Mouse (Mus musculus) limb, embryonic 12.5 days (tissue): ENCODE results near the gene Ttll10. TPM values are rescaled to one million over a fixed set of nuclear protein-coding genes. Genes with fewer than 3 reads are reported as not detected.

Experiments used
- ATAC-seq: fragments of 200-750 bp; cut with Nextera tagmentation; 2 replicates; pipeline ENCODE4 v1.8.0; 2017; ENCODE audit warnings: low read depth, moderate TSS enrichment; ENCODE audit not compliant: insufficient number of reproducible peaks, insufficient read depth, low FRiP score, low TSS enrichment
- H3K27ac ChIP-seq: fragments of 300-500 bp; sonication (generic); 2 replicates; pipeline ENCODE4 v1.5.1; 2016; ENCODE audit warnings: mild to moderate bottlenecking, moderate library complexity
- H3K27me3 ChIP-seq: fragments of 300-500 bp; sonication (generic); 2 replicates; pipeline ENCODE4 v1.6.1; 2016; ENCODE audit warnings: mild to moderate bottlenecking, moderate library complexity
- H3K36me3 ChIP-seq: fragments of 300-500 bp; sonication (generic); 2 replicates; pipeline ENCODE4 v1.6.1; 2016; ENCODE audit warnings: mild to moderate bottlenecking, moderate library complexity
- H3K4me1 ChIP-seq: fragments of 300-500 bp; sonication (generic); replicated peaks from 2 replicates; pipeline ENCODE4 v1.6.1; 2016
- H3K4me2 ChIP-seq: fragments of 300-500 bp; sonication (generic); 2 replicates; pipeline ENCODE4 v1.6.1; 2016; ENCODE audit warnings: mild to moderate bottlenecking, moderate library complexity
- H3K4me3 ChIP-seq: fragments of 300-500 bp; sonication (generic); replicated peaks from 2 replicates; pipeline ENCODE4 v1.5.1; 2016; ENCODE audit warnings: mild to moderate bottlenecking
- H3K9ac ChIP-seq: fragments of 300-500 bp; sonication (generic); replicated peaks from 2 replicates; pipeline ENCODE4 v1.6.1; 2016; ENCODE audit warnings: mild to moderate bottlenecking, moderate library complexity
- H3K9me3 ChIP-seq: fragments of 300-500 bp; sonication (generic); 2 replicates; pipeline ENCODE4 v1.6.1; 2016; ENCODE audit warnings: mild to moderate bottlenecking, moderate library complexity
- WGBS: fragments of 180-500 bp; shearing (Covaris S2); methylation state at CpG from one replicate; pipeline ENCODE4 v1.1.7; 2016; 5-methylcytosine and 5-hydroxymethylcytosine counted together
- polyA plus RNA-seq: library from polyadenylated mRNA; unstranded; fragments of >200 nt; fragmentation: Nextera tagmentation; extraction: Ambion mirVana; gene quantifications from 2 replicates; pipeline ENCODE4 v1.2.1, GENCODE M21; 2016

Ttll10 gene
- polyA plus RNA-seq, 1 experiment from 2014 or later = 1.3 TPM

- Histone ChIP-seq H3K4me1 (no peaks in the 10 kb centered on the region), H3K9me3 (no peaks in the 10 kb centered on the region), H3K36me3 (peaks cover 49% of the 10 kb centered on the region), H3K4me3 (no peak overlapping the region), H3K27ac (no peak overlapping the region), H3K9ac (no peak overlapping the region), H3K27me3 (no peaks in the 10 kb centered on the region), H3K4me2 (no peak overlapping the region)
- 93% methylated on average over 7 of the region's 7 CpGs for WGBS
- no peak for ATAC-seq
Measured at GRCm38 (mm10) chr4:156024184-156024583, 35.0 kb downstream of the Ttll10 start.

- no peak overlapping the region for H3K27ac ChIP-seq
- peaks cover 46% of the 10 kb centered on the region for H3K36me3 ChIP-seq
- ATAC-seq = no peak
- H3K4me1 ChIP-seq = no peaks in the 10 kb centered on the region
- no peak overlapping the region for H3K4me2 ChIP-seq
- no peak overlapping the region for H3K9ac ChIP-seq
- no peaks in the 10 kb centered on the region for H3K27me3 ChIP-seq
- WGBS = 82% methylated on average over 9 of the region's 9 CpGs
- no peak overlapping the region for H3K4me3 ChIP-seq
- no peaks in the 10 kb centered on the region for H3K9me3 ChIP-seq
Measured at GRCm38 (mm10) chr4:156023520-156023919, 35.7 kb downstream of the Ttll10 start.

- no peak overlapping the region for H3K27ac ChIP-seq
- H3K4me3 ChIP-seq = no peak overlapping the region
- H3K4me2 ChIP-seq = no peak overlapping the region
- no peak overlapping the region for H3K9ac ChIP-seq
- no peak for ATAC-seq
- no peaks in the 10 kb centered on the region for H3K9me3 ChIP-seq
- no peaks in the 10 kb centered on the region for H3K27me3 ChIP-seq
- WGBS = 63% methylated on average over 9 of the region's 9 CpGs
- no peaks in the 10 kb centered on the region for H3K4me1 ChIP-seq
- peaks cover 35% of the 10 kb centered on the region; the same call in 1 of the 2 replicates for H3K36me3 ChIP-seq
Measured at GRCm38 (mm10) chr4:156021942-156022419, 37.2 kb downstream of the Ttll10 start.

DNA sequence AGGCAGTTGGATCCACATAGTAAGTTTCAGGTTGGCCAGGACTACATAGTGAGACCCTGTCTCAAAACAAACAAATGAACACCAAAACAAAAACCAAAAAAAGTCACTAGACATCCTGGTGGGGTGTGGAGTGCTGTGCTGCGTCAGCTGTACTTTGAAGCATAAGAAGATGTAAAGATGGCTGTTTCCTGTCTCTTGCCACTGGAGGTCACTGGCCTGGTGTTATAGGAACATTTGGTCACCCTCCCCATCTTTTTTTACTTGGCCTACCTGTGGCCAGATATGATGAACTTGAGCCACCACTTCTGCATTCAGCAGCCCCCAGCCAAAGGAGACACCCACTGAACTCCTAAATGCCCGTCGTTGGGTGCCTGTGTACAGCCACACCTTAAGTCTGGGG lies 37.8 kb downstream of the Ttll10 start:
- Histone ChIP-seq H3K9ac (no peak overlapping the region), H3K4me1 (no peaks in the 10 kb centered on the region), H3K27me3 (no peaks in the 10 kb centered on the region), H3K36me3 (peaks cover 33% of the 10 kb centered on the region; the same call in 1 of the 2 replicates), H3K9me3 (no peaks in the 10 kb centered on the region), H3K4me2 (no peak overlapping the region), H3K27ac (no peak overlapping the region), H3K4me3 (no peak overlapping the region)
- 69% methylated on average over 3 of the region's 3 CpGs for WGBS
- no peak for ATAC-seq

DNA sequence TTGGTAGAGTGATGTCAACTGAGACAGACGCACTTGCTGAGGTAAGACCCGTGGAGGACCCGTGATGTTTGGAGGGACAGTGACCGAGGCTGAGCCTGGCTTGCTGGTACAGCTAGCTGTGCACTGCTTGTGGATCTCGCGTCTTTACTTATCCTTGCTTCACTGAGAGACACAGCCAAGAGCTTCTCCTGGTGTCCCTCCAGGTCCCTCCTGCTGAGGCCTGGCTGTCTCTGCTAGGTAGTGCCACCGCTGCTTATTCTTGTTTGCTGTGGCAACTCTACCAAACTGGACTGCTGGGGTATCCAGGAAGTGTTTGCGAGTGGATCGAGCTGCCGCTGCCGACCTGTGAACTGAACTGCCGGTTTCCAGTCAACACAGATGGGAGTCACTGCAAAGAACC lies 39.4 kb downstream of the Ttll10 start:
- 90% methylated on average over 12 of the region's 12 CpGs for WGBS
- Histone ChIP-seq H3K27ac (no peak overlapping the region), H3K36me3 (peaks cover 35% of the 10 kb centered on the region; the same call in 1 of the 2 replicates), H3K4me2 (no peak overlapping the region), H3K9me3 (no peaks in the 10 kb centered on the region), H3K4me1 (no peaks in the 10 kb centered on the region), H3K9ac (no peak overlapping the region), H3K4me3 (no peak overlapping the region), H3K27me3 (no peaks in the 10 kb centered on the region)
- no peak for ATAC-seq

- Histone ChIP-seq H3K9me3 (no peaks in the 10 kb centered on the region), H3K4me1 (no peaks in the 10 kb centered on the region), H3K4me3 (no peak overlapping the region), H3K27me3 (no peaks in the 10 kb centered on the region), H3K9ac (no peak overlapping the region), H3K36me3 (peaks cover 69% of the 10 kb centered on the region), H3K27ac (no peak overlapping the region), H3K4me2 (no peak overlapping the region)
- WGBS = 85% methylated on average over 2 of the region's 2 CpGs
- no peak for ATAC-seq
Measured at GRCm38 (mm10) chr4:156014436-156014835, 44.8 kb downstream of the Ttll10 start.

- Histone ChIP-seq H3K27ac (no peak within 1 kb of the TSS), H3K4me2 (no peak within 1 kb of the TSS), H3K9me3 (no peaks in the 10 kb centered on the region), H3K27me3 (no peaks in the 10 kb centered on the region), H3K4me1 (no peaks in the 10 kb centered on the region), H3K36me3 (peaks cover 77% of the 10 kb centered on the region), H3K4me3 (no peak within 1 kb of the TSS), H3K9ac (no peak within 1 kb of the TSS)
- ATAC-seq = no peak
- 86% methylated on average over 8 of the region's 8 CpGs for WGBS
Measured at GRCm38 (mm10) chr4:156013637-156014036, 45.6 kb downstream of the Ttll10 start, which contains the start of gene Tnfrsf4. Gene Tnfrsf4 (plus strand): TSS chr4:156013843.

DNA sequence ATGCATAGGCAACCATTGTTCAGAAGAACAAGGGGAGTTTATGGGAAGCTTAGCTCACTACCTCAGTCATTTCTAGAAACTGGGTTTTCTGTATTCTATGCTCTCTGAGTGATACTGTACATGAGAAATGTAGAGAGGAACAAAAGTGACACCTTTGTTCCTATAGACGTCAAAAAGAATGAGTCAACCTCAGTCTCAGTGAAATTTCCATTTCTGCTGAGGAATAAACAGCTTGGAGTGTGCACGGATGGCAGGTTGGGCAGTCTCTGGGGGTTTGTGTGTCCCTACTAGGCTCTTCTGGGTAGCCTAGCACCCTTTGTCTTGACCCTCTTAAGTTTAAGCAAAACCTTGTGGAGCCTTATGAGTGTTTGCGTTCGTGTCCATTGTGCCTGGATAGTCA lies 50.8 kb downstream of the Ttll10 start:
- Histone ChIP-seq H3K27me3 (no peaks in the 10 kb centered on the region), H3K4me2 (no peak overlapping the region), H3K27ac (no peak overlapping the region), H3K4me1 (no peaks in the 10 kb centered on the region), H3K9me3 (no peaks in the 10 kb centered on the region), H3K4me3 (no peak overlapping the region), H3K9ac (no peak overlapping the region), H3K36me3 (peaks cover 95% of the 10 kb centered on the region)
- ATAC-seq = no peak
- 94% methylated on average over 4 of the region's 4 CpGs for WGBS

GRCm38 (mm10) chr4:156004109-156004508 lies 55.1 kb downstream of the Ttll10 start:
- Histone ChIP-seq H3K27me3 (no peaks in the 10 kb centered on the region), H3K4me3 (no peak overlapping the region), H3K36me3 (peaks cover 93% of the 10 kb centered on the region), H3K4me2 (no peak overlapping the region), H3K9me3 (no peaks in the 10 kb centered on the region), H3K9ac (no peak overlapping the region), H3K27ac (no peak overlapping the region), H3K4me1 (no peaks in the 10 kb centered on the region)
- no peak for ATAC-seq
- WGBS = 89% methylated on average over 3 of the region's 3 CpGs

DNA sequence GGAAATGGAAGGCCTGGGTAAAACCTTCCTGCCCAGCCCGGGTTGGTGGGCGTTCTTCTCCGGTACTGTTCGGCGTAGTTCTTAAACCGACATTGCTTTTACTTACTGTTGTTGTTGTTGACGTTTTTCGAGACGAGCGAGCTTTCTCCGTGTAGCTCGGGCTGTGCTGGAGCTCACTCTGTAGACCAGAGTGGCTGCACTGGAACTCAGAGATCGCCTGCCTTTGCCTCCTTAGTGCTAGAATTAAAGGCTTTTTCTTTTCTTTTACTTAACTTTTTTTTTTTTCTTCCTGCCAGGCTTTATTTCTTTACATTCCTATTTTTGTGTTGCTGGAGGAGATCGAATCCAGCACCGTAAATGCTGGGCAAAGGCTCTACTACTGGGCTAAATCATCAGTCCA lies 65.6 kb downstream of the Ttll10 start:
- whole genome bisulfite sequencing = 6% methylated on average over 15 of the region's 15 CpGs
- Histone ChIP-seq H3K9ac (peak overlapping the region; percentile 83), H3K4me2 (peak overlapping the region; percentile 65), H3K27ac (peak overlapping the region; percentile 94), H3K4me3 (peak overlapping the region; percentile 83), H3K36me3 (peaks cover 32% of the 10 kb centered on the region), H3K27me3 (no peaks in the 10 kb centered on the region), H3K9me3 (no peaks in the 10 kb centered on the region), H3K4me1 (peaks cover 19% of the 10 kb centered on the region)
- ATAC-seq = no peak

- Histone ChIP-seq H3K36me3 (peaks cover 27% of the 10 kb centered on the region), H3K9ac (peak overlapping the region; percentile 83), H3K4me2 (peak overlapping the region; percentile 94), H3K9me3 (no peaks in the 10 kb centered on the region), H3K27ac (peak overlapping the region; percentile 94), H3K27me3 (no peaks in the 10 kb centered on the region), H3K4me1 (peaks cover 19% of the 10 kb centered on the region), H3K4me3 (peak overlapping the region; percentile 83)
- ATAC-seq = peak; percentile 88
- under 1% methylated on average over 70 of the region's 70 CpGs for WGBS
Measured at GRCm38 (mm10) chr4:155992906-155993547, 66.2 kb downstream of the Ttll10 start.
